Mouse (Mus musculus): Measurements from ENCODE around the gene Slc22a6.

GRCm38 (mm10) chr19:8630249-8630648 is 12.4 kb downstream of the Slc22a6 start:
- no peak for TF ChIP-seq CTCF (IDR thresholded peaks at IDR 0.05; ENCODE audit: low read depth)
- TF ChIP-seq EP300 (IDR thresholded peaks at IDR 0.05; ENCODE audit: low read depth) = no peak
